Mouse (Mus musculus) liver, adult (tissue): ENCODE measurements around the gene Exosc2.

Experiments
- GATA4 ChIP-seq: IDR thresholded peaks from 2 replicates; pipeline ENCODE4 v1.6.1; 2014; ENCODE audit warnings: mild to moderate bottlenecking, low read length; ENCODE audit not compliant: insufficient replicate concordance

The Exosc2 gene

DNA sequence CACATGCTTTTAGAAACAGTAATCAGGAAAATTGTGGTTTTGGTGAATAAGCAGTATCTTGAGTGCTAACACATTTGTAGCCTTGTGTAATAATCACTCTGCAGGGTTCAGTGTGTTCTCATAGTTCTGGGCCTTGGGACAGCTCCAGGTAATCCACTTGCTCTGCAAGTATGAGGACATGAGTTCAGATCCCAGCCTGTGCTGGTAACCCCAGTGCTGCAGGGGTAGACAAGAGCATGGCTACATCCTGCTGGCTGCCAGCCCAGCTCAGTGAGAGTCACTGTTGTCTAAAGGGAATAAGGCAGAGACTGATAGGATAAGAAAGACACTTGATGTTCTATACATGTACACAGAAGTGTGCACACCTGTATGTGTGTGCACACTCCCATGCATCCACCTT is 35.4 kb downstream of the Exosc2 start:
- no peak for TF ChIP-seq GATA4

- no peak for TF ChIP-seq GATA4
These were observed 36.0 kb downstream of the Exosc2 start for GRCm38 (mm10) chr2:31706531-31706930.

DNA sequence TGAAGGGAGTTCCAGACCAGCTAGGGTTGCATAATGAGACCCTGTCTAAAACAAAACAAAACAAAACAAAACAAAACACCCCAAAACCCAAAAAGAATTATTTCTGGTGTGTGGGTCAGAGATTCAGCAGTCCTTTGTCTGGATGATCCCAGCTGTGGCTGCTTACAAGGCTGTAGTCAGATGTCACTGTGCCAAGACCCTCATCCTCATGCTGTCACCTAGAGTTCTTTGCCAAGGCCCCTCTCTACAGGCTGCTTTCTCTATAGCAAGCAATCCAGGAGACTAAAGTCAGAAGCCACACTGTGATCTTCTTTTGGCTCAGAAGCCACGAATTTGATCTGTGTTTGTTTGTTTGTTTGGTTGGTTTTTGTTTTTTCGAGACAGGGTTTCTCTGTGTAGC is 42.2 kb downstream of the Exosc2 start:
- TF ChIP-seq GATA4: no peak

GRCm38 (mm10) chr2:31713813-31714212 is 43.3 kb downstream of the Exosc2 start:
- TF ChIP-seq GATA4: no peak

DNA sequence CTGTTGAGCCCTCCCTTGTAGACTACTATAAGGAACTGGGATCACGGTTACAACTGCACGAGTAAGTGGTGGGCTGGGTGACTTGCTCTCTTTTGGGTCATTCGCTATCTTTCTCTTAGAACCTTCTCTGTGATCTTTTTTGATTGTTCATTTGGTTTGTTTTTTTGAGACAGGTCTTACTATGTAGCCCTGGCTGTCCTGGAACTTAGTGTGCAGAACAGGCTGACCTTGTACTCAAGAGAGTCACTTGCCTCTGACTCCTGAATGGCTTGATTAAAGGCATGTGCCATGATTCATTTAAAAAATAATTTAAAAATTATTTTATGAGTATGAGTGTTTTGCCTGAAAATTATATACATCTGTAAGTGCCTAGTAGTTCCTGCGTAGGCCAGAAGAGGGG is 44.3 kb downstream of the Exosc2 start:
- TF ChIP-seq GATA4: no peak

GRCm38 (mm10) chr2:31715985-31716384 is 45.5 kb downstream of the Exosc2 start:
- TF ChIP-seq GATA4: no peak

GRCm38 (mm10) chr2:31719202-31719880 is 48.8 kb downstream of the Exosc2 start:
- no peak for TF ChIP-seq GATA4

- TF ChIP-seq GATA4: no peak
These were observed 49.4 kb downstream of the Exosc2 start for GRCm38 (mm10) chr2:31719944-31720343.

GRCm38 (mm10) chr2:31720783-31721182 is 50.3 kb downstream of the Exosc2 start:
- no peak for TF ChIP-seq GATA4

DNA sequence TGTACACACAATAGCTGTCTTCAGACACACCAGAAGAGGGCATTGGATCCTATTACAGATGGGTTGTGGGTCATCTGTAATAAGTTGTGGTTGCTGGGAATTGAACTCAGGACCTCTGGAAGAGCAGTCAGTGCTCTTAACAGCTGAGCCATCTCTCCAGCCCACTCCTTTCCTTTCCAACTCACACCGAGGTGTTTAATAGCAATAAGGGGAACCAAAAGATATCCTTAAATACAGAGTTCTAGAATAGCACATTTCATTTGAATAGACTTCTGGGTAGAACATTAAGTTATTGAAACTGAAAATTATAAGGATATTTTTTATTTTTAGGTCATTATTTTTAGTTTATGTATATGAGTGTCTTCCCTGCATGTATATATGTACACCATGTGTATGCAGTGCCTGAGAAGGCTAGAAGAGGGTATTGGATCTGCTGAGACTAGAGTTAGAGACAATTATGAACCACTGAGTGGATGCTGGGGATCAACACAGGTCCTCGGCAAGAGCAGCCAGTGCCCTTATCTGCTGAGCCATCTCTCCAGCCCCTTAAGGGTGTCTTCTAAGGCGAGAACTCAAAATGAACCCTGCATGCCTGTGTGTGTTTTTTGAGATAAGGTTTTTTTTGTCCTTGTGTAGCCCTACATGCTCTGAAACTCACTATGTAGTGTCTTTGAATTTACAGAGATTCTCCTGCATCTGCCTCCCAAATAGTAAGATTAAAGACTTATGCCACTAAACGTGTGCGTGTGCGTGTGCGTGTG is 54.4 kb downstream of the Exosc2 start:
- no peak for TF ChIP-seq GATA4

DNA sequence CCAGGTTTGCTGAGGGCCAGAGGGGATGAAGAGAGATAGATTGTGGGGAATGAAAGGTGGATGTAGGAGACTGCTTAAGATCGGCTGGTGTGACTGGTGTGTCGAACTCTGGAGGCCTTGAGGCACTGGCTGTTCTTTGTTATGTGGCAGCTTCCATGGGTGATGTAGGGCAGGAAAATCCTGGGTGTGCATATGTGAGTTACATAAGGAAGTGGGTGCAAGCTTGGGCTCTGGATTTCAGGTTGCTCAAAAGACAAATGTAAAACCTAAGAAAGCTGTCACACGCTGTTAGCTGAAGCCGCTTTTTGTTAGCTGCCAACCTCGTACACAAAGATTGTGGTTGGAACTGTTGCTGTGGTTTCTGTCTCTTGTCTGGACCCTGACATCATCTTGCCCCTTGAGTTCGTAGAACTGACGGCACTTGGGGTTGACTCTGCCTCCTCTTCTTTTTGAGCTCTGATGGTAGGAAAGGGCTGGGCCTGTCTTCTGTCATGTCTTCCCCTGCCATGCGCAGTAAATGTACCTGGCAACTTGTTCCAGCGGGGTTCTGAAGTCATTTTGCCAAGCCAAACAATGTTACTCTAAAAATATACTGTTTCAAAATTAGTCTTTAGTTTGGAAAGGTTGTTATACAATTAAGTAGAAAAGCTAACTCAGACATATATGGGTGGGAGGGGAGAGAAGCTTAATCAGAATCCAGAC is 57.2 kb downstream of the Exosc2 start:
- no peak for TF ChIP-seq GATA4

DNA sequence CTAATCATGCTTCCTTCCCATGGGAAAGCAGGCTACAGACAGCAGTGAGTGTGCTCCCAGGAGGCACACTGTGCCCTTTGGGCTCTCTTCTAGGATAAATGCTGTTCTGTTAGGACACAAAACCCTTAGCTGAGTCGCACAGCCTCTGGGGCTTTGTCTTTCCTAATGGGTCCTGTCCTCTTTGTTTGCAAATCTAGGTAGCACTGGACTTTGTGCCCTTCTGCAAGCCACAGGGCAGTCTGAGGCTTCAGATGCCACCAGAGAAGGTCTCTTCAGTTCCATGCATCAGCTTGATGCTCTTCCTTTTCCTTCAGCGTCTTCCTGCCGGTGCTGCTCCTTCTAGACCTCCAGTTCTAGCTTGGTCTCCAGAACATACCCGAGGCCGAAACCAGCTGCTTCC is 60.1 kb downstream of the Exosc2 start:
- no peak for TF ChIP-seq GATA4
